Mouse (Mus musculus): Measurements from ENCODE around the gene Tango6. TPM values are rescaled to one million over a fixed set of nuclear protein-coding genes. Genes with fewer than 3 reads are reported as not detected.

Tango6 gene
- polyA plus RNA-seq, 1 experiment from 2014 or later: 6.4 TPM

- Histone ChIP-seq H3K4me2 (no peak overlapping the region), H3K4me1 (no peaks in the 10 kb centered on the region), H3K4me3 (no peak overlapping the region), H3K27me3 (replicated peaks) (no peaks in the 10 kb centered on the region), H3K27ac (no peak overlapping the region), H3K9me3 (replicated peaks) (no peaks in the 10 kb centered on the region), H3K9ac (no peak overlapping the region), H3K36me3 (peaks cover 27% of the 10 kb centered on the region)
- ATAC-seq: no peak
- 42% methylated on average over 16 of the region's 16 CpGs for WGBS (ENCODE audit: insufficient replicate concordance)
These were observed 44.5 kb downstream of the Tango6 start for GRCm38 (mm10) chr8:106727241-106727835.

DNA sequence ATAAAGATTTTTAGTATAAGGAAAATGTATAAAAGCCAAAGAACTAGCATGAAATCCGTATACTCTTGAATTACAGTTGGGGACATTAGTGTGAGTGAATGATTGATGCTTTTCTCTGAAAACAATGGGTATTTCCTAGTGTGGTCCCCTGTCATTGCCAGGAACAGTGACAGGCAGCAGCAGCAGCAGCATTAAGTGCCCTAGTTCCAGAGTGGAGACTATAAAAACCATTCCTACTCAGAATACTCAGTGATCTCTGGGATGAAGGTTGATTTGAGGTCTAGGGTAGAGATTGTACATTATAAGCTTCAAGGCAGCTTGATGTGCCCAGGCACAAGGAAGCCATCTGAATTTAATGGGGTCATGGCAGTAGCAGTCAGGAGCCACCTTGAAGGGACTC lies 45.0 kb downstream of the Tango6 start:
- 62% methylated on average over 1 of the region's 1 CpGs for WGBS (ENCODE audit: insufficient replicate concordance)
- H3K9ac ChIP-seq: no peak overlapping the region
- no peaks in the 10 kb centered on the region for H3K27me3 ChIP-seq (replicated peaks)
- H3K27ac ChIP-seq: no peak overlapping the region
- no peak for ATAC-seq
- H3K4me2 ChIP-seq: no peak overlapping the region
- H3K9me3 ChIP-seq (replicated peaks): no peaks in the 10 kb centered on the region
- no peak overlapping the region for H3K4me3 ChIP-seq
- H3K4me1 ChIP-seq: no peaks in the 10 kb centered on the region
- peaks cover 27% of the 10 kb centered on the region for H3K36me3 ChIP-seq

GRCm38 (mm10) chr8:106732921-106733320 lies 50.1 kb downstream of the Tango6 start:
- no peak overlapping the region for H3K4me3 ChIP-seq
- H3K36me3 ChIP-seq: peaks cover 19% of the 10 kb centered on the region
- no peaks in the 10 kb centered on the region for H3K27me3 ChIP-seq (replicated peaks)
- WGBS (ENCODE audit: insufficient replicate concordance): 49% methylated on average over 5 of the region's 5 CpGs
- no peaks in the 10 kb centered on the region for H3K9me3 ChIP-seq (replicated peaks)
- no peak overlapping the region for H3K27ac ChIP-seq
- H3K4me1 ChIP-seq: no peaks in the 10 kb centered on the region
- H3K9ac ChIP-seq: no peak overlapping the region
- no peak for ATAC-seq
- no peak overlapping the region for H3K4me2 ChIP-seq

GRCm38 (mm10) chr8:106733703-106734102 lies 50.8 kb downstream of the Tango6 start:
- WGBS (ENCODE audit: insufficient replicate concordance): 65% methylated on average over 3 of the region's 3 CpGs
- no peak overlapping the region for H3K27ac ChIP-seq

GRCm38 (mm10) chr8:106734222-106734621 lies 51.4 kb downstream of the Tango6 start:
- Histone ChIP-seq H3K27ac (no peak overlapping the region), H3K9me3 (replicated peaks) (no peaks in the 10 kb centered on the region), H3K9ac (no peak overlapping the region), H3K4me1 (no peaks in the 10 kb centered on the region), H3K36me3 (peaks cover 30% of the 10 kb centered on the region), H3K27me3 (replicated peaks) (no peaks in the 10 kb centered on the region), H3K4me2 (no peak overlapping the region), H3K4me3 (no peak overlapping the region)
- no peak for ATAC-seq

More at GRCm38 (mm10) chr8:106733703-106734102, 50.8 kb downstream of the Tango6 start:
- no peak overlapping the region for H3K4me3 ChIP-seq
- no peaks in the 10 kb centered on the region for H3K4me1 ChIP-seq
- H3K27me3 ChIP-seq (replicated peaks): no peaks in the 10 kb centered on the region
- H3K4me2 ChIP-seq: no peak overlapping the region
- no peaks in the 10 kb centered on the region for H3K9me3 ChIP-seq (replicated peaks)
- no peak overlapping the region for H3K9ac ChIP-seq
- H3K36me3 ChIP-seq: peaks cover 26% of the 10 kb centered on the region
- no peak for ATAC-seq

GRCm38 (mm10) chr8:106736861-106737662 lies 54.2 kb downstream of the Tango6 start:
- Histone ChIP-seq H3K4me1 (no peaks in the 10 kb centered on the region), H3K9me3 (replicated peaks) (no peaks in the 10 kb centered on the region), H3K27me3 (replicated peaks) (no peaks in the 10 kb centered on the region), H3K27ac (no peak overlapping the region), H3K9ac (no peak overlapping the region), H3K4me3 (no peak overlapping the region), H3K36me3 (peaks cover 33% of the 10 kb centered on the region), H3K4me2 (no peak overlapping the region)
- ATAC-seq: no peak
- WGBS (ENCODE audit: insufficient replicate concordance): 42% methylated on average over 13 of the region's 13 CpGs

DNA sequence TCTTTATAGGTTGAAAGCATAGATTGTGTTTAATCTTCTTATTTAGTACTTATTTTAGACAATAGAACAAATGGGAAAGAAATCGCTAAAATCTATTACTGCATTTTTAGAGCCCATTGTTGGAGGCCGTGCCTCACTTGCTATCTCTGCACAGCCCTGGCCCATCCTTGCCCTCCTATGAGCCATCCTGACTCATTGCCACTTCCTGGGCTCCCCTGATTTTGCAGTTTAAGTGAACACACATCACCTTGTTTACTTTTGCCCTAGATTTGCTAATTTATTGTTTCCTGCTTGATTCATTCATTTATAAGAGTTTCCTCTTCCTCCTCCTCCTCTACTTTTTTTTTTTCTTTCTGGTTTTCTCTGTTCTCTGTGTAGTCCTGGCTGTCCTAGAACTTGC lies 55.0 kb downstream of the Tango6 start:
- WGBS (ENCODE audit: insufficient replicate concordance): 93% methylated on average over 2 of the region's 2 CpGs
- Histone ChIP-seq H3K27me3 (replicated peaks) (no peaks in the 10 kb centered on the region), H3K4me2 (no peak overlapping the region), H3K9ac (no peak overlapping the region), H3K36me3 (peaks cover 39% of the 10 kb centered on the region), H3K4me3 (no peak overlapping the region), H3K27ac (no peak overlapping the region), H3K4me1 (no peaks in the 10 kb centered on the region), H3K9me3 (replicated peaks) (no peaks in the 10 kb centered on the region)
- ATAC-seq: no peak

DNA sequence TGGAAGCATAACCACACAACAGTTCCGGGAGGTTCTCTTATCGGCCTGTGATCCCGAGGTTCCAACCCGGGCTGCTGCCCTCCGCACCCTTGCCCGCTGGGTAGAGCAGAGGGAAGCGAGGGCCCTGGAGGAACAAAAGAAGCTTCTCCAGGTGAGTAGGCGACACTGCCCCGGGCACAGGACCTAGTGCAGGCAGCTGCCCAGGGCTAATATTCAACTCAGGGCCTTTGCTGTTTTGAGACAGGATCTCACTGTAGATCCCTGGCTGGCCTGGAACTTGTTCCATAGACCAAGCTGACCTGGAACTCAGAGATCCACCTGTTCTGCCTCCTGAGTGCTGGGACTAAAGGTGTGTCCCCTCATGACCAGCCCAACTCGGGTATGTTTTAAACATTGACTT lies 59.5 kb downstream of the Tango6 start:
- Histone ChIP-seq H3K4me1 (no peaks in the 10 kb centered on the region), H3K27ac (no peak overlapping the region), H3K9ac (no peak overlapping the region), H3K27me3 (replicated peaks) (no peaks in the 10 kb centered on the region), H3K9me3 (replicated peaks) (no peaks in the 10 kb centered on the region), H3K4me3 (no peak overlapping the region), H3K4me2 (no peak overlapping the region), H3K36me3 (peaks cover 42% of the 10 kb centered on the region)
- WGBS (ENCODE audit: insufficient replicate concordance): 89% methylated on average over 10 of the region's 10 CpGs
- ATAC-seq: no peak

GRCm38 (mm10) chr8:106743361-106743760 lies 60.5 kb downstream of the Tango6 start:
- Histone ChIP-seq H3K4me1 (no peaks in the 10 kb centered on the region), H3K27me3 (replicated peaks) (no peaks in the 10 kb centered on the region), H3K36me3 (peaks cover 43% of the 10 kb centered on the region), H3K9ac (no peak overlapping the region), H3K4me2 (no peak overlapping the region), H3K4me3 (no peak overlapping the region), H3K9me3 (replicated peaks) (no peaks in the 10 kb centered on the region), H3K27ac (no peak overlapping the region)
- ATAC-seq: no peak
- WGBS (ENCODE audit: insufficient replicate concordance): 71% methylated on average over 1 of the region's 1 CpGs

- no peak overlapping the region for H3K4me2 ChIP-seq
- H3K27me3 ChIP-seq (replicated peaks): no peaks in the 10 kb centered on the region
- H3K9ac ChIP-seq: no peak overlapping the region
- no peaks in the 10 kb centered on the region for H3K9me3 ChIP-seq (replicated peaks)
- 61% methylated on average over 3 of the region's 3 CpGs for WGBS (ENCODE audit: insufficient replicate concordance)
- no peak for ATAC-seq
- no peaks in the 10 kb centered on the region for H3K4me1 ChIP-seq
- H3K36me3 ChIP-seq: peaks cover 6% of the 10 kb centered on the region; the same call in 1 of the 2 replicates
- H3K27ac ChIP-seq: no peak overlapping the region
- H3K4me3 ChIP-seq: no peak overlapping the region
These were observed 70.6 kb downstream of the Tango6 start for GRCm38 (mm10) chr8:106753436-106753835.

DNA sequence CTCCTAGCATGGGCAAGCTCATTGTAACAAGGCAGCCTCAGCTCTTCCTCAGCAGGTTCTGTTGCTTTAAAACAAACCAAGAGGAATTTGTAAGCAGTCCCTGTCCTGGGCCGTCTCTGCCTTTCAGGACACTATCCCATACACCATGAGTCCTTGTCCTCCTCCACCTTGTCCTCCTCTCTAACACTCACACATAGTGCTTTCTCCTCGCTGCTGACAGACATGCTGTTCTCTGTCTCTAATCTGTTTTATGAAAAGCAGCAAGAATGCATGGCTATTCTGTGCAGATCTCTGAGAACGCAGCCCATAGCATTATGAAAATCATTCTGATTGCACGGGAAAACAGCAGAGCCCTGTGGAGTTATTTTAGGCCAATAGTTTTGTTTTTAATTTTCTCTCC lies 78.4 kb downstream of the Tango6 start:
- Histone ChIP-seq H3K4me1 (no peaks in the 10 kb centered on the region), H3K4me2 (no peak overlapping the region), H3K36me3 (no peaks in the 10 kb centered on the region), H3K4me3 (no peak overlapping the region), H3K27ac (no peak overlapping the region), H3K9ac (no peak overlapping the region), H3K27me3 (replicated peaks) (no peaks in the 10 kb centered on the region), H3K9me3 (replicated peaks) (no peaks in the 10 kb centered on the region)
- ATAC-seq: no peak
- 72% methylated on average over 4 of the region's 4 CpGs for whole genome bisulfite sequencing (ENCODE audit: insufficient replicate concordance)

- no peak overlapping the region for H3K4me2 ChIP-seq
- no peaks in the 10 kb centered on the region for H3K36me3 ChIP-seq
- H3K9me3 ChIP-seq (replicated peaks): no peaks in the 10 kb centered on the region
- H3K4me3 ChIP-seq: no peak overlapping the region
- H3K4me1 ChIP-seq: no peaks in the 10 kb centered on the region
- ATAC-seq: no peak
- no peaks in the 10 kb centered on the region for H3K27me3 ChIP-seq (replicated peaks)
- 68% methylated on average over 7 of the region's 7 CpGs for WGBS (ENCODE audit: insufficient replicate concordance)
- no peak overlapping the region for H3K9ac ChIP-seq
- no peak overlapping the region for H3K27ac ChIP-seq
These were observed 79.1 kb downstream of the Tango6 start for GRCm38 (mm10) chr8:106761867-106762523.
